8 mouse cellular contexts compared by ENCODE assay signal in genomic region chr15:96507097-96507840, GRCm38 (mm10). TPM values are rescaled to one million over a fixed set of nuclear protein-coding genes. Genes with fewer than 3 reads are reported as not detected.
DNase-seq lines count a peak whose midpoint lies in the region; ATAC-seq and TF ChIP-seq lines count a peak whose summit lies in the region.

No protein-coding gene starts in this region.

- TF ChIP-seq CTCF in Patski (IDR thresholded peaks at IDR 0.05) = peak; percentile 86

- H3K36me3 ChIP-seq in splenic B cell, adult 2 months (ENCODE audit: control insufficient read depth, insufficient read depth, low read length, poor library complexity, severe bottlenecking) = no peaks in the 10 kb centered on the region

- H3K27me3 ChIP-seq in Patski = no peaks in the 10 kb centered on the region
- no peaks in the 10 kb centered on the region for H3K27me3 ChIP-seq in splenic B cell, adult 2 months (ENCODE audit: control insufficient read depth, insufficient read depth, low read length, poor library complexity, severe bottlenecking)

- intact Hi-C loops in gastrocnemius, postnatal 36 days (cut with DNase I) = no loop called here
- intact Hi-C loops in heart, postnatal 36 days (cut with DNase I) = no loop called here
- intact Hi-C loops in left cerebral cortex, postnatal 25 days (cut with DNase I) = no loop called here

- ATAC-seq in Patski = no peak
- ATAC-seq in megakaryocyte-erythroid progenitor cell, adult 5-6 weeks (replicated peaks; ENCODE audit: low FRiP score, low TSS enrichment, poor library complexity, severe bottlenecking) = 0 out of 2 replicates have a peak, but pooled peaks have one; percentile 47

- in situ Hi-C loops in Patski (cut with MboI; ENCODE audit: low pct_unique_long_range_greater_than_20kb) = no loop called here

- POLR2A ChIA-PET in Patski (lab: Charles Lee) = no interaction called here

- peak; percentile 40 for DNase-seq in gastrocnemius, postnatal 10 days
- DNase-seq in gastrocnemius, postnatal 36 days = no peak
- no peak for DNase-seq in Patski (ENCODE audit: low read depth, low spot score)
- peak; percentile 65 for DNase-seq in embryo, embryonic 10 days (ENCODE audit: low spot score)
- DNase-seq in heart, postnatal 36 days = peak; percentile 52 to 55
- DNase-seq in left cerebral cortex, postnatal 25 days (ENCODE audit: low spot score in 2 of 2) = peak; percentile 40 to 61
- DNase-seq in splenic B cell, adult 2 months (ENCODE audit: low read depth, low spot score) = peak; percentile 81

- CTCF ChIA-PET in Patski (lab: Charles Lee) = interaction anchor here (0.7 to 2.6 kb wide), 11 partner anchors 10 to 45 kb away, joined by 3 to 17 read pairs (median 3); no protein-coding TSS in a partner anchor

RNA-seq across cellular contexts. Expression of gene Scaf11, which starts 46.6 kb away (rescaled TPM):
- 10 to 100 TPM; 38.2 to 47.5 TPM for total RNA-seq in gastrocnemius, postnatal 10 days (2021)
- 10 to 100 TPM; 29.2 to 35.8 TPM for total RNA-seq in gastrocnemius, postnatal 36 days (2021)
- polyA plus RNA-seq in Patski (2021) = 87.4 TPM
- total RNA-seq in heart, postnatal 36 days (2021) = 10 to 100 TPM; 47.0 to 54.8 TPM
- total RNA-seq in left cerebral cortex, postnatal 25 days (2021) = 10 to 100 TPM; 44.8 to 47.8 TPM
- 96.8 and 113 TPM in 2 replicates for total RNA-seq in megakaryocyte-erythroid progenitor cell, adult 5-6 weeks (2014; fragmentation: Nextera tagmentation)
- total RNA-seq in megakaryocyte-erythroid progenitor cell, adult 5-6 weeks (2017) = 138 and 165 TPM in 2 replicates

Comparison
In these comparisons a context has a peak if more than half of its experiments do, and no peak if none do; other contexts are left out.
1. DNase-seq: peak in gastrocnemius, postnatal 10 days (single experiment), embryo, embryonic 10 days (single experiment), heart, postnatal 36 days (2 of 2), left cerebral cortex, postnatal 25 days (2 of 2) and splenic B cell, adult 2 months (single experiment); none in gastrocnemius, postnatal 36 days (0 of 2) and Patski (single experiment).